Mouse (Mus musculus): ENCODE measurements around the gene Abca9.

GRCm38 (mm10) chr11:110171212-110171611 is 3.2 kb upstream of the Abca9 start:
- TF ChIP-seq GATA1 (IDR thresholded peaks at IDR 0.05; ENCODE audit: borderline replicate concordance, low read length): no peak
- TF ChIP-seq FLI1 (IDR thresholded peaks at IDR 0.05; ENCODE audit: low read length): no peak

Measured in megakaryocyte, embryonic 14.5 days (primary cell).